Mouse (Mus musculus): ENCODE data around the gene Smpd3. TPM values are rescaled to one million over a fixed set of nuclear protein-coding genes. Genes with fewer than 3 reads are reported as not detected.

Smpd3 gene
- polyA plus RNA-seq, 1 experiment from 2014 or later = 47.7 TPM

DNA sequence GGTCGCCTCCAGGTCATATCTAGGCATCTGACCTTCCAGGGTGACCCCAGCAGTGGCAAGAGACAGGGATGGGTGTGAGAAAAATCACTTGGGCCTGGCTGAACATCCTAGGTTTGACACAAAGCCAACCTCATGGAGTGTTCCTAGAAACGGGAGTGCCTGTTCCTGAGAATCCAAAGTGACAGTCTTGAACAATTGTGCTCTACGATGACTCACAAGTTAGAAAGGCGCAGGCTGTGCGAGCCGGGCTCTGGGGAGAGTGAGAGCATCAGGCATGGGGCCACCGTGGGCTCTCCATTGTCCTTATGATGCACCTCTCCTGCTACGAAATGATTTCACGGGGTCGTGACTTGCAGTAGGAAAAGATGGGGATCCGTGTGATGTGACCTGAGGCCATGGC is 11.6 kb upstream of the Smpd3 start:
- Histone ChIP-seq H3K27me3 (no peaks in the 10 kb centered on the region), H3K4me2 (no peak overlapping the region)
- WGBS = 50% methylated on average over 11 of the region's 11 CpGs

GRCm38 (mm10) chr8:106346123-106346522 is 8.3 kb upstream of the Smpd3 start:
- Histone ChIP-seq H3K9ac (no peak overlapping the region), H3K4me1 (replicated peaks) (no peaks in the 10 kb centered on the region), H3K4me3 (no peak overlapping the region), H3K9me3 (no peaks in the 10 kb centered on the region), H3K27ac (no peak overlapping the region), H3K27me3 (no peaks in the 10 kb centered on the region), H3K36me3 (no peaks in the 10 kb centered on the region), H3K4me2 (no peak overlapping the region)
- 74% methylated on average over 6 of the region's 6 CpGs for WGBS
- no peak for ATAC-seq (ENCODE audit: low FRiP score)

More for the DNA sequence above, 11.6 kb upstream of the Smpd3 start:
- H3K4me3 ChIP-seq = no peak overlapping the region
- H3K36me3 ChIP-seq = no peaks in the 10 kb centered on the region
- ATAC-seq (ENCODE audit: low FRiP score) = no peak
- H3K4me1 ChIP-seq (replicated peaks) = no peaks in the 10 kb centered on the region
- no peak overlapping the region for H3K9ac ChIP-seq
- no peak overlapping the region for H3K27ac ChIP-seq
- H3K9me3 ChIP-seq = no peaks in the 10 kb centered on the region

GRCm38 (mm10) chr8:106343471-106343870 is 5.7 kb upstream of the Smpd3 start:
- WGBS = 80% methylated on average over 5 of the region's 5 CpGs

DNA sequence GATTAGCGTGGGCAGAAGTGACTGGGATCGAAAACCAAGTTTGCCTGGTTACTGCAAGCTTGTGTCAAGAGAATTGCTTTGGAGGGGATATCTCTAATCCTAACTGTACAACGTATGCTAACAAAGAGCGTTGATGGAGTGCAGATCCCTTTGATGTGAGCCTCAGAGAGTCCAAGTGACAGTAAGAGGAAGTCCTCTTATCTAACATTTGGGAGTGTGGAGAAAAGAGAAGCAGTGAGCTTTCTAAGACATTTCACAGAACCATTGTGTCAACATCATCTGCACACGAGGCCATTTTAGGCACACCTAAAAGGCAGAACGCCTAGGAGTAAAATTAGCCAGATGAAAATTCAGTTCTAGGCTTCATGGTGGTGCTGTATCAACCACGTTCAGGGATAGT is 5.0 kb upstream of the Smpd3 start:
- peaks cover 14% of the 10 kb centered on the region for H3K4me1 ChIP-seq (replicated peaks)
- H3K4me3 ChIP-seq = no peak overlapping the region
- no peak for ATAC-seq (ENCODE audit: low FRiP score)
- WGBS = 86% methylated on average over 7 of the region's 7 CpGs
- no peak overlapping the region for H3K4me2 ChIP-seq
- H3K9me3 ChIP-seq = no peaks in the 10 kb centered on the region
- H3K27ac ChIP-seq = no peak overlapping the region
- H3K27me3 ChIP-seq = no peaks in the 10 kb centered on the region
- no peaks in the 10 kb centered on the region for H3K36me3 ChIP-seq
- no peak overlapping the region for H3K9ac ChIP-seq

More at GRCm38 (mm10) chr8:106343471-106343870, 5.7 kb upstream of the Smpd3 start:
- Histone ChIP-seq H3K27me3 (no peaks in the 10 kb centered on the region), H3K9ac (no peak overlapping the region), H3K27ac (no peak overlapping the region), H3K4me2 (no peak overlapping the region), H3K4me1 (replicated peaks) (peaks cover 14% of the 10 kb centered on the region), H3K36me3 (no peaks in the 10 kb centered on the region), H3K9me3 (no peaks in the 10 kb centered on the region), H3K4me3 (no peak overlapping the region)
- no peak for ATAC-seq (ENCODE audit: low FRiP score)

DNA sequence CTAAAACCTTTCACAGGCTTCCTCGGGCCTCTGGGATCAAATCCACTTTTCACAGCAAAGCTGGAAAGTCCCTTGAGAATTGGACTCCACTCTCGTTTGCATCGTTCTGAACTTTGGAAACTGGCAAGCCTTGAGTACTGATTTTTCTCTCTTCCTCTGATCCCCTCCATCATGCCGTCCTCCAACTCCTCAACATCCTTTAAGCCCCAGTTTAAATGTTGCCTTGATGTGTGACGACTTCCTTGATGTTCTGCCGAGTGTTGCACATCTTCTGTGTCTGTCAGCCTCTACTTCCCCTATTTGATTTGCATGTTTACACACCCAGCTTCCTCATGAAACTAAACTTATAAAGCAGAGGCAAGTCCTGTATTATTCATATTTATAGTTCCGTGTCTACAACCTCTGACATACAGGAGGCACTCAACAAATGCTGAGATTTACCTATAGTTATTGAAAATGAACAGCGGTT is 987 bp upstream of the Smpd3 start:
- no peaks in the 10 kb centered on the region for H3K9me3 ChIP-seq
- H3K4me2 ChIP-seq = peak overlapping the region; percentile 61
- H3K27ac ChIP-seq = no peak overlapping the region
- no peaks in the 10 kb centered on the region for H3K36me3 ChIP-seq
- peak overlapping the region; percentile 95 for H3K9ac ChIP-seq
- peaks cover 30% of the 10 kb centered on the region for H3K4me1 ChIP-seq (replicated peaks)
- H3K27me3 ChIP-seq = peaks cover 3% of the 10 kb centered on the region; the same call in 1 of the 2 replicates
- peak overlapping the region; percentile 68 for H3K4me3 ChIP-seq
- 37% methylated on average over 8 of the region's 8 CpGs for WGBS
- no peak for ATAC-seq (ENCODE audit: low FRiP score)

GRCm38 (mm10) chr8:106336561-106336960 is 1.2 kb downstream of the Smpd3 start:
- Histone ChIP-seq H3K27ac (peak overlapping the region; percentile 94), H3K36me3 (no peaks in the 10 kb centered on the region), H3K4me3 (peak overlapping the region; percentile 68), H3K4me2 (peak overlapping the region; percentile 61), H3K27me3 (peaks cover 3% of the 10 kb centered on the region; the same call in 1 of the 2 replicates), H3K4me1 (replicated peaks) (peaks cover 46% of the 10 kb centered on the region), H3K9me3 (no peaks in the 10 kb centered on the region), H3K9ac (peak overlapping the region; percentile 95)
- 2% methylated on average over 41 of the region's 41 CpGs for WGBS
- peak; percentile 34 for ATAC-seq (ENCODE audit: low FRiP score)

- H3K4me1 ChIP-seq (replicated peaks) = peaks cover 46% of the 10 kb centered on the region
- peak overlapping the region; percentile 94 for H3K27ac ChIP-seq
- 57% methylated on average over 4 of the region's 4 CpGs for WGBS
- H3K27me3 ChIP-seq = peaks cover 3% of the 10 kb centered on the region; the same call in 1 of the 2 replicates
- no peaks in the 10 kb centered on the region for H3K9me3 ChIP-seq
- H3K4me2 ChIP-seq = peak overlapping the region; percentile 61
- H3K36me3 ChIP-seq = no peaks in the 10 kb centered on the region
- H3K9ac ChIP-seq = peak overlapping the region; percentile 95
- peak overlapping the region; percentile 68 for H3K4me3 ChIP-seq
- ATAC-seq (ENCODE audit: low FRiP score) = no peak
These were observed 1.8 kb downstream of the Smpd3 start for GRCm38 (mm10) chr8:106336031-106336430.

DNA sequence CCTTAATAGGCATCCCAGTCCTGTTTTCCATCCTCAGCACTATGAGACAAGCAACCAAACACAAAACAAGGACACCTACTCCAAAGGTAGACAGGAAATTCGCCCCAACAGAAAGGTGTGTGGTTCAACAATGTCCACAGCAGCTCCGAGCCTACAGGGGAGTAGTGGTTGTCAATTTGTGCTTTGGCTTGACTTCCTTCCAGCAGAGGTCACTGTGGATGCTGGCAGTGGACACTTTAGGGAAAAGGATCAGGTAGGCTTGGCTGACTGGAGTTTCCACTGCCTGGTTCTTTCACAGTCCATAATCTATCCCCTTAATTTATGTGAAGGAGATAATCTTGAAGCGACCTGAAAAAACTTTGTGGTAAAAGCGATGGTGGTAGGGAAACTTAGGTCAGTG is 2.6 kb downstream of the Smpd3 start:
- H3K27me3 ChIP-seq = peaks cover 3% of the 10 kb centered on the region; the same call in 1 of the 2 replicates
- H3K4me1 ChIP-seq (replicated peaks) = peaks cover 46% of the 10 kb centered on the region
- H3K36me3 ChIP-seq = no peaks in the 10 kb centered on the region
- H3K9ac ChIP-seq = no peak overlapping the region
- ATAC-seq (ENCODE audit: low FRiP score) = no peak
- no peaks in the 10 kb centered on the region for H3K9me3 ChIP-seq
- peak overlapping the region; percentile 61 for H3K4me2 ChIP-seq
- 62% methylated on average over 4 of the region's 4 CpGs for WGBS
- peak overlapping the region; percentile 68 for H3K4me3 ChIP-seq
- H3K27ac ChIP-seq = no peak overlapping the region

GRCm38 (mm10) chr8:106333346-106333745 is 4.4 kb downstream of the Smpd3 start:
- peaks cover 3% of the 10 kb centered on the region; the same call in 1 of the 2 replicates for H3K27me3 ChIP-seq
- no peak overlapping the region for H3K9ac ChIP-seq
- H3K36me3 ChIP-seq = no peaks in the 10 kb centered on the region
- no peak overlapping the region for H3K4me3 ChIP-seq
- WGBS = 41% methylated on average over 8 of the region's 8 CpGs
- H3K9me3 ChIP-seq = no peaks in the 10 kb centered on the region
- peaks cover 32% of the 10 kb centered on the region for H3K4me1 ChIP-seq (replicated peaks)
- H3K27ac ChIP-seq = no peak overlapping the region
- no peak for ATAC-seq (ENCODE audit: low FRiP score)
- no peak overlapping the region for H3K4me2 ChIP-seq

- WGBS = 86% methylated on average over 4 of the region's 4 CpGs
- H3K9ac ChIP-seq = no peak overlapping the region
- H3K4me1 ChIP-seq (replicated peaks) = peaks cover 33% of the 10 kb centered on the region
- no peak overlapping the region for H3K4me2 ChIP-seq
- H3K27me3 ChIP-seq = peaks cover 3% of the 10 kb centered on the region; the same call in 1 of the 2 replicates
- no peak for ATAC-seq (ENCODE audit: low FRiP score)
- H3K4me3 ChIP-seq = no peak overlapping the region
- no peak overlapping the region for H3K27ac ChIP-seq
- no peaks in the 10 kb centered on the region for H3K9me3 ChIP-seq
- H3K36me3 ChIP-seq = no peaks in the 10 kb centered on the region
These were observed 5.3 kb downstream of the Smpd3 start for GRCm38 (mm10) chr8:106332498-106332897.

GRCm38 (mm10) chr8:106326624-106327023 is 11.2 kb downstream of the Smpd3 start:
- H3K9ac ChIP-seq = no peak overlapping the region
- no peaks in the 10 kb centered on the region for H3K9me3 ChIP-seq
- no peak for ATAC-seq (ENCODE audit: low FRiP score)
- H3K36me3 ChIP-seq = no peaks in the 10 kb centered on the region
- H3K4me3 ChIP-seq = no peak overlapping the region
- H3K4me1 ChIP-seq (replicated peaks) = peaks cover 31% of the 10 kb centered on the region
- H3K4me2 ChIP-seq = no peak overlapping the region
- peak overlapping the region; percentile 71 for H3K27ac ChIP-seq
- no peaks in the 10 kb centered on the region for H3K27me3 ChIP-seq
- WGBS = 66% methylated on average over 4 of the region's 4 CpGs

GRCm38 (mm10) chr8:106321434-106321833 is 16.4 kb downstream of the Smpd3 start:
- peaks cover 65% of the 10 kb centered on the region for H3K4me1 ChIP-seq (replicated peaks)
- no peaks in the 10 kb centered on the region for H3K27me3 ChIP-seq
- no peak overlapping the region for H3K27ac ChIP-seq
- ATAC-seq (ENCODE audit: low FRiP score) = no peak
- 87% methylated on average over 7 of the region's 7 CpGs for WGBS
- H3K4me2 ChIP-seq = no peak overlapping the region
- no peaks in the 10 kb centered on the region for H3K36me3 ChIP-seq
- no peak overlapping the region for H3K9ac ChIP-seq
- H3K9me3 ChIP-seq = no peaks in the 10 kb centered on the region
- H3K4me3 ChIP-seq = no peak overlapping the region

DNA sequence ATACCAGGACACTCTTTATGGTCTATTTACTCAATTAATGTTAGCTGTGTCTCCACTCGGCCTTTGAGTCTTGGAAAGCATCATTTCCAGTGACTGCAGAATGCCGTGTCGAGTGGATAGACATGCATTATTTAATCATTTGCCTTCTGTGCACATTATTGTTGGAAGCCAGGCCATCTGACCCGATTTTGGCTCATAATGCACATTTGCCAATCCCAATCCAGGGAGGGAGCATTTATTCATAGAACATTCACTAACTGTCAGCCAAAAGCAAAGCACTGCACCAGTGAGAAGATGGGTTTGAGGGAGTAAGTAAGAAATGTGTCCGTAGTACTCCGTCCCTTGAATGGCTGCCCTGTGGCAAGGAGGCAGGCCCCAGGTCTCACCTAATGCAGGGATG is 17.8 kb downstream of the Smpd3 start:
- Histone ChIP-seq H3K9ac (no peak overlapping the region), H3K36me3 (no peaks in the 10 kb centered on the region), H3K4me3 (no peak overlapping the region), H3K4me2 (no peak overlapping the region), H3K27ac (peak overlapping the region; percentile 69), H3K9me3 (no peaks in the 10 kb centered on the region), H3K27me3 (no peaks in the 10 kb centered on the region), H3K4me1 (replicated peaks) (peaks cover 66% of the 10 kb centered on the region)
- WGBS = 56% methylated on average over 6 of the region's 6 CpGs
- no peak for ATAC-seq (ENCODE audit: low FRiP score)

Measured in hindbrain, embryonic 13.5 days (tissue).